Comparison of ENCODE assay signal across 12 mouse cellular contexts in the genomic region with DNA sequence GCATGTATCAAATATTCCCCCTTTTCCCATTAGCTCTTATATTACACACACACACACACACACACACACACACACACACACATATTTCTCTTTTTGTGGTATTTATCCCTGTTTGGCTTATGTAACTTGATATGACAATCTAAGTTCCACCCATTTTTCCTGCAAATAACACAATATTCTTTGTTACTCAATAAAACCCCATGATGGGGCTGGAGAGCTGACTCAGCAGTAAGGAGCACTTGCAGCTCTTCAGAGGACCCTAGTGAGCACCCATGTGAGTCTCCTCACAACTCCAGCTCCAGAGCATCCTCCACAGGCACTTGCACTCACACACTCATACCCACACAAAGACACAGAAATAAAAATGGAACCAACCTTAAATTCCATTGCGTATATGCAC.
"Had no signal": no experiment of that assay in that cellular context is flagged by ENCODE, and none has a peak within 500 bp of the region (broad histone marks: within the 10 kb centered on the region; RNA-seq: fewer than 3 reads in every experiment).

No protein-coding gene starts in this region.

- DNase-seq: kidney, adult 18-20 months; kidney, postnatal 10 days; kidney, postnatal 4 days; left cerebral cortex, postnatal 4 days; lung, adult 18-20 months; right cerebral cortex, postnatal 14 days; thymus, postnatal 36 days had no signal

- H3K36me3 ChIP-seq: limb, embryonic 13.5 days; neural tube, embryonic 12.5 days had no signal

- H3K9me3 ChIP-seq: neural tube, embryonic 12.5 days had no signal

- H3K4me3 ChIP-seq: layer of hippocampus, adult 2 months; limb, embryonic 13.5 days; myocyte; neural tube, embryonic 12.5 days had no signal

- H3K9ac ChIP-seq: limb, embryonic 13.5 days; liver, embryonic 14.5 days; neural tube, embryonic 12.5 days had no signal

- H3K4me1 ChIP-seq: neural tube, embryonic 12.5 days had no signal

- H3K4me2 ChIP-seq: limb, embryonic 13.5 days; neural tube, embryonic 12.5 days had no signal

- H3K27ac ChIP-seq: layer of hippocampus, adult 2 months; limb, embryonic 13.5 days; liver, embryonic 14.5 days; neural tube, embryonic 12.5 days had no signal

- H3K27me3 ChIP-seq: limb, embryonic 13.5 days; neural tube, embryonic 12.5 days had no signal
